Mouse (Mus musculus) spleen, adult 12 weeks (tissue): Measurements from ENCODE around the gene Fhl1.

ENCODE experiments used
- DNase-seq: peaks from one replicate; pipeline ENCODE4 v3.0.0; 2022; ENCODE audit warnings: low spot score

Fhl1 gene

GRCm38 (mm10) chrX:56752144-56752543 is 20.6 kb downstream of the Fhl1 start:
- no peak for DNase-seq

- DNase-seq = no peak
Measured at GRCm38 (mm10) chrX:56753317-56754289, 22.0 kb downstream of the Fhl1 start.

GRCm38 (mm10) chrX:56755646-56756045 is 24.1 kb downstream of the Fhl1 start:
- no peak for DNase-seq

GRCm38 (mm10) chrX:56756352-56756751 is 24.8 kb downstream of the Fhl1 start:
- no peak for DNase-seq

GRCm38 (mm10) chrX:56760257-56760760 is 28.7 kb downstream of the Fhl1 start:
- no peak for DNase-seq

- DNase-seq = no peak
Measured at GRCm38 (mm10) chrX:56769838-56770237, 38.3 kb downstream of the Fhl1 start.

- no peak for DNase-seq
Measured at GRCm38 (mm10) chrX:56771751-56772150, 40.2 kb downstream of the Fhl1 start.

- DNase-seq = no peak
Measured at GRCm38 (mm10) chrX:56773329-56773728, 41.7 kb downstream of the Fhl1 start.

GRCm38 (mm10) chrX:56786281-56787061 is 54.9 kb downstream of the Fhl1 start:
- DNase-seq = no peak

GRCm38 (mm10) chrX:56787486-56787885 is 55.9 kb downstream of the Fhl1 start:
- DNase-seq = no peak

- no peak for DNase-seq
Measured at GRCm38 (mm10) chrX:56790591-56790990, 59.0 kb downstream of the Fhl1 start.

GRCm38 (mm10) chrX:56791268-56791667 is 59.7 kb downstream of the Fhl1 start:
- DNase-seq = no peak

- DNase-seq = no peak
Measured at GRCm38 (mm10) chrX:56821765-56822603, 90.4 kb downstream of the Fhl1 start, which contains the start of gene Map7d3. TSS of gene Map7d3 (minus strand) at chrX:56822326.

GRCm38 (mm10) chrX:56827492-56827891 is 95.9 kb downstream of the Fhl1 start:
- DNase-seq = no peak

GRCm38 (mm10) chrX:56835842-56836241 is 104.3 kb downstream of the Fhl1 start:
- no peak for DNase-seq

GRCm38 (mm10) chrX:56839369-56839768 is 107.8 kb downstream of the Fhl1 start:
- no peak for DNase-seq

- no peak for DNase-seq
Measured at GRCm38 (mm10) chrX:56841255-56841654, 109.7 kb downstream of the Fhl1 start.
